Mouse (Mus musculus): Measurements from ENCODE around the gene Olfr366. TPM values are rescaled to one million over a fixed set of nuclear protein-coding genes. Genes with fewer than 3 reads are reported as not detected.

The Olfr366 gene
- not detected in 2 replicates for polyA plus RNA-seq (2012; rRNA removed)

DNA sequence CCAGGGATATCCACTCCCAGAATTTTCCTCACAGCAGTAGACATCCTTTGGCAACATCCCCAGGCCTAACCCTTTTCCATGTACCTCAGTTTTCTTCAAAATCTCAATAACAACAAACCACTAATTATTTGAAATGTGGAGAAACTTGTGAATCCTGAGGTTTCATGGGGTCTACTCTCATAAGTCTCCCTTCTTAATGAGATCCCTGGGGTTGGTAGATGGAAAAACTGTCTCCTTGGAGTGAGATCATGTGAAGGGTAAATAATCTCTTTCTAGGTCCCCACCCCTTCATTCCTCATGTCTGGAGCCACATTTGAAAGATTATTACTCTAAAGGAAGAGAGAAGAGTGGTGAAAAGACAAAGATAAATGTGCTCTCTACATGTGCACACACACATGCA, at the start of gene Olfr366:
Gene Olfr366, plus strand, starts transcription at position 301 of the 400 bp plus-strand sequence.

GRCm38 (mm10) chr2:37187898-37188297, 23.5 kb upstream of the Olfr366 start, which contains the start of gene Olfr365:
Gene Olfr365 (plus strand): TSS chr2:37188198.

Other genes with a start within 250 kb of the Olfr366 start
- gene Olfr357, start 217.7 kb upstream of the Olfr366 start, polyA plus RNA-seq (2012; rRNA removed), result not detected in 2 replicates
- gene Olfr358, start 202.2 kb upstream of the Olfr366 start, polyA plus RNA-seq (2012; rRNA removed), result not detected in 2 replicates
- gene Olfr360, start 145.8 kb upstream of the Olfr366 start, polyA plus RNA-seq (2012; rRNA removed), result not detected in 2 replicates
- not detected in 2 replicates for gene Olfr361, start 122.3 kb upstream of the Olfr366 start, polyA plus RNA-seq (2012; rRNA removed)
- not detected in 2 replicates for gene Olfr362, start 93.7 kb upstream of the Olfr366 start, polyA plus RNA-seq (2012; rRNA removed)
- not detected in 2 replicates for gene Olfr364-ps1, start 72.3 kb upstream of the Olfr366 start, polyA plus RNA-seq (2012; rRNA removed)
- gene Olfr365, start 23.4 kb upstream of the Olfr366 start, polyA plus RNA-seq (2012; rRNA removed), result not detected in 2 replicates
- not detected in 2 replicates for gene Olfr368, start 114.9 kb downstream of the Olfr366 start, polyA plus RNA-seq (2012; rRNA removed)
- gene Pdcl, start 147.8 kb downstream of the Olfr366 start, polyA plus RNA-seq (2012; rRNA removed), result 10.4 and 11.4 TPM in 2 replicates
- 4.4 and 7.3 TPM in 2 replicates for gene Rc3h2, start 211.3 kb downstream of the Olfr366 start, polyA plus RNA-seq (2012; rRNA removed)
- 2.8 and 3.5 TPM in 2 replicates for gene Zbtb26, start 231.6 kb downstream of the Olfr366 start, polyA plus RNA-seq (2012; rRNA removed)
- 1.4 and 1.6 TPM in 2 replicates for gene Zbtb6, start 231.6 kb downstream of the Olfr366 start, polyA plus RNA-seq (2012; rRNA removed)
- gene Rabgap1, start 231.7 kb downstream of the Olfr366 start, polyA plus RNA-seq (2012; rRNA removed), result 6.7 and 7.3 TPM in 2 replicates

Measured in ovary, adult 2 months (tissue).